Mouse (Mus musculus) activated CD4-positive, CD25-positive, alpha-beta regulatory T cell, adult 4 months (primary cell): Measurements from ENCODE around the gene Spen. TPM values are rescaled to one million over a fixed set of nuclear protein-coding genes. Genes with fewer than 3 reads are reported as not detected.
"Not testable (repeated sequence)": the region's sequence is repeated elsewhere in the genome, so short reads cannot be mapped to it uniquely, and the experiment has no call there.

Experiments used
- ATAC-seq: one replicate; pipeline ENCODE4 v1.8.0; 2017
- polyA plus RNA-seq, 2 experiments: library from polyadenylated mRNA; unstranded; fragments of 100-300 nt; shearing (Covaris generic); gene quantifications; one replicate each; pipeline ENCODE4 v1.2.1; 2017

Spen gene
- polyA plus RNA-seq, 2 experiments from 2014 or later: 9.3 to 15.9 TPM

DNA sequence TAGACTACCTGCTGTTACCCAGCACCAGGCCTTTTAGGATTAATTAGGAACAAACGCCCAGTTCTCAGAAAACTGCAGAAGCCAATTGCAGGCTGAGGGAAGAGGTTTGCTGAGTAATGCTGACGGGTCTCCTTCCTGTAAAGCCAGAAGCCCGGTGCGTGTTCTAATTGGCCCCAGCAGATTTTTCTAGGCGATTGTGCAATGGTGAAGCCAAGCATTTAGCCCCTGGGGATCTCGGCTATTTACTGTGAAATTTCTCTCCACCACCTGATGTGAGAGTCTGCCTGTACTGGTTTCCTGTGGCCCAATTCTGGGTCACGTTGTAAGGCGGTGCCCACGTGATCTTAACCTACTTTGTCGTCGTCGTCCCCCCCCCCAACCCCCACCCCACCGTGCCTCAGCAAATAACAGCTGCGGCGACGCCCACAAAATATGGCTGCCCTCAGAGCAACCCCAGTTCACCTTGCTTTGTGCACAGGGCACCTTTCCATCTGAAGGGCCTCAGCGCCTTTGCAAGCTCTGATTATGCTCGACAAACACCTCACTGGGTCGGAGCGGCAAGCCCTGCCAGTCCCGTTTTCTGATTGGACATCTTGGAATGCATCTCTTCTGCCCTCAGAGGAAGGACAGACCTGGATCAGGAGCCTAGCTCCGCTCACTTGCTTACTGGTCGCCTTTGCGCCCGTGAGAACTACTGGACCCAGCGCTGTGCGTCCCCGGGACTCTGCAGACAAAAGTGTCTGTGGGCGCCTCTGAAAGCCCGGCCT is 20.9 kb upstream of the Spen start:
- ATAC-seq: peak; percentile 76

GRCm38 (mm10) chr4:141558658-141559057 is 20.3 kb upstream of the Spen start:
- ATAC-seq: peak; percentile 5

GRCm38 (mm10) chr4:141556163-141556562 is 17.8 kb upstream of the Spen start:
- not testable (repeated sequence) for ATAC-seq

- not testable (repeated sequence) for ATAC-seq
Observed at GRCm38 (mm10) chr4:141554255-141554865, 16.0 kb upstream of the Spen start.

- peak; percentile 96 for ATAC-seq
Observed at GRCm38 (mm10) chr4:141552484-141552883, 14.1 kb upstream of the Spen start.

DNA sequence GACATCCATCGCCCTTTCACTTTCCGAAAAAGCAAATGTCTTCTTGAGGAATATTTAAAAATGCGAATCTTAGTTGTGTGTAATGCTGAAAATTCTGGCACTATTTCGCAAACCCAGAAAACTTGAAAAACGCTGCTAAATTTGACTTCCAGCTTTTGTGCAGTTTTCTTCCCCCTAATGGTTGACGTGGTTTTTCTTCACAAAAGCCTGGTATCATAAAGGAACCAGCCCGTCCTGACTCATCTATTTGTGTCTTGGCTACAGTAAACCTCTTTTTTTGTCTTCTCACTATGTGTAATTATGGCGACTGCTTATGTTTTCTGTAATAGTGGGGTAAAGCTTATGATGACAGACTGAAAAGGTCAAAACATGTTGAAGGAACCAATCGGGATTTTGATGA is 8.9 kb upstream of the Spen start:
- no peak for ATAC-seq

GRCm38 (mm10) chr4:141546334-141547200 is 8.2 kb upstream of the Spen start:
- peak; percentile 63 for ATAC-seq

DNA sequence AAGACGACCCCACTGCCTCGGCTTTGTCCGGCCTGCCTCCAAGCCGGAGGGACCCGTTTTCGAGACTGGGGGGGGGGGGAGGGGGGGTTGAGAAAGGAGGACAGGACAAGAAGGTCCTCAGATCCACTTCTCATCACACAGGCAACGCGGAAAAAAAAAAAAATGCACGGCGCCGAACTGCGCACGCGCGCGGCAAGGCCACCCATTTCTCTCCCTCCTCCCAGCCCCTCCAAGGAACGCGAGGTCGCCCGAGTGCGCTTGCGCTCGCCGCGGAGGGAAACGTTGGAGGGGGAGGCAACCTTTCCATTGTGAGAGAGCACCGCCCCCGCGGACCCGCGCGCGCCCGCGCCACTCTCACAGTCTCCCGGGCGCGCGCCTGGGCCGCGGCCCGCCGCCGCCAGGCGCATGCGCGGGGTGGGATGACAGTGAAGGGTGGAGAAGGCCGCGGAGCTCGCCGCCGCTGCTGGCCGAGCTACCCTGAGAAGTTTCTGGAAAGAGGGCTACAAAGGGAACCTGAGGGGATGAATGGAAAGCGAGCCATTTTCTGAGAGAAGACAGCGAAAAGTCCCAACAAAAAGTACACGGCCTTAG is 7.4 kb upstream of the Spen start:
- peak; percentile 73 for ATAC-seq

GRCm38 (mm10) chr4:141545071-141545742 is 6.8 kb upstream of the Spen start:
- no peak for ATAC-seq

GRCm38 (mm10) chr4:141544536-141544935 is 6.1 kb upstream of the Spen start:
- ATAC-seq: no peak

- ATAC-seq: no peak
Observed at GRCm38 (mm10) chr4:141543593-141543992, 5.2 kb upstream of the Spen start.

DNA sequence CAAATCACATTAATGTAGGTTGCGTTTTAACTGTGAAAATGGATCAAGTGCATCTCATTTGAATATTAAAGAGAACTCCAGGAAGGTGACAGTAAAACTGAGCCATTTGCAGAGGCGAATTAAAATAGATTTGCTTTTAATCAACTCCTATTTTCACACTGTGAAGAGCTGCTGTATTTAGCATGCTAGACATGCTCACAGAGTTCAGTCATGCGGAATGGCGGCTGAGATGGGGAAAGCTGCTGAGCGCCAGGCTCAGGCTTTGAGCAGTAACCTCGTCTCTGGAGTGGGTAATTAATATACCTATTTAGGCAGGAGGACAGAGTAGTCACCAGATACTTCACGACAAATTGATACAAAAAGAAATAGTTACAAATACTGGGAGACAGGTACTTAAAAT is 3.5 kb upstream of the Spen start:
- ATAC-seq: no peak

DNA sequence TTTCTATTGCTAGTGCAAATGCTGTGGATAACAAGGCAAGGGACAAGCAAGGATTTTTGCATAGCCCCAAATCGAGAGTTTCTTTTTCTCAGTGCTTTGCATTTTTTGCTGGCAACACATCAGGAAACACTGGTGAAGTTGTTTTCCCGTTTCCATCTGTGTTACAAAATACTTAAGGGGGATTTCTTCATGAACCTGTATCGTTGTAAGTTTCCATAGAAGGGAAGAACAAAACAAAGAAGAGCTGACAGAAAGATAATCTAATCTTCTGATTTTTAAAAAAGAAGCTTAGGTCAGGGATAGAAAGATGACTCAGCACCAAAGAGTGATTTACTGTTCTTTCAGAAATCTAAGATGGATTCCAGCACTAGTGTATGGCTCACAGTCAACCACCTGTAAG is 2.4 kb upstream of the Spen start:
- ATAC-seq: no peak

DNA sequence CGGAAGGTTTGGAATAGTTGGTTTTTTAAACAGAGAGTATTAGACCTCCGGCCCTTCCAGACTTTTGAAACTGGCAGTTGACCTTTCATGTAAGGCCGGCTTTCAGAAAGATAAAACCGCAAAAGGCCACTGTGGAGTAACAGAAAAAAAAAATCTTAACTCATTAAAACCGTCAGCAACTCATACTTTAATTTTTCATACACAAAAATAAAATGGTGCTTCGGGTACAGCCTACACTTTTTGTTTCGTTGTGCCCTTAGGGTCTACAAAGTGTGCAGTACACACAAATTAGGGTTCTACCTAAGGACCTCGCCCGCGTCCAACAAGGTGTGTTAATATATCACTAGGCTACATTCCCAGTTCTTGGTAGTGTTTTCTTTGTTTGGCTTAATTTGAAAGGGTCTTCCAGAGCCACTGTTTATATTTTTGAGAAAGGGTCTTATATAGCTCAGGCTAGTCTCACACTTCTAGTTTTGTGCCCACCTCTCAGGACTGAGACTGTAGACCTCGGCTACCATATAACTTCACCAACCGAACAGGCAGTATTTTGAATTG is 893 bp upstream of the Spen start:
- ATAC-seq: no peak

- ATAC-seq: peak; percentile 24
Observed at GRCm38 (mm10) chr4:141537706-141538407, 540 bp downstream of the Spen start.

- no peak for ATAC-seq
Observed at GRCm38 (mm10) chr4:141537226-141537610, 1.2 kb downstream of the Spen start.

DNA sequence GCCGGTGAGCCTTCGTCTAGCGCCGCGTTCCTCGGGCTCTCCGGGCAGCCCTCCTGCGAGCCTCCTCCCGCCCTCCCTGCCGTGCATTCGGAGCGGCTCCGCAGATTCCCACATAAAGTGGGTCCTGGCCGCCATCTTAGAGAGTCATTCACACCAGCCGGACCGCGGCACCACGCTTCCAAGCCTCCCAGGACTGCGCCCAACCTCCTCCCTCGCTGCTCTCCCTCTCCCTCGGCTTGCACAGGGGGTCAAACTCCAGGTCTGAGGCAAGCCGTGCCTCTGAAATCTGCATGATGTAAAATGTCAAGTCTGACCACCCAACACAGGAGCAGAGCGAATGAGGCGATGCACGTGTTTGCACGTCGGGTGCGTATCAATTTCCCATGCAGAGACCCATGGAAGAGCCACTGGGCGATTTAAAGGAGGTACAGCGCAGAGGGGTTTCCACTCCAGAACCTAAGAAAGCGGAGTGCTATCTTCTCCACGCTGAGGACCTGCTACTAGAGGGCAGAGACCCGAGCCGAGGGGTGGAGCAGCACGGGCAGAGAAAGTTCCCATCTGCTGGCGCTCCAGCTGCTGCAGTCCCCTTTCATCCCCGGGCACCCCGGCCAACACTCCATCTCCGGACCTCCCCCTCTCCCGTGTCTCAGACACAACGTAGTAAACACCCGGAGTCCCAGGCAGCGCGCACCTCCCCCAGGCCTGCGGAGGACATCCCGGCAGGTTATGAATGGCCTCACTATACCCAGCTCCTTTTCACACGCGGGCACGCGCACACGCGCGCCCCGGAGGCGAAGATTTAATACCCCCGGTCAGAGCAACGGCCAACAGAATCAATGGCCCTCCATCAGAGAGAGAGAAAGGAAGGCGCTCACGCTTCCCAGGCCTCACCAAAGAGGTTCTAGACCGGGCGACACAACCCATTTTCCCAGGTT is 1.8 kb downstream of the Spen start:
- no peak for ATAC-seq

DNA sequence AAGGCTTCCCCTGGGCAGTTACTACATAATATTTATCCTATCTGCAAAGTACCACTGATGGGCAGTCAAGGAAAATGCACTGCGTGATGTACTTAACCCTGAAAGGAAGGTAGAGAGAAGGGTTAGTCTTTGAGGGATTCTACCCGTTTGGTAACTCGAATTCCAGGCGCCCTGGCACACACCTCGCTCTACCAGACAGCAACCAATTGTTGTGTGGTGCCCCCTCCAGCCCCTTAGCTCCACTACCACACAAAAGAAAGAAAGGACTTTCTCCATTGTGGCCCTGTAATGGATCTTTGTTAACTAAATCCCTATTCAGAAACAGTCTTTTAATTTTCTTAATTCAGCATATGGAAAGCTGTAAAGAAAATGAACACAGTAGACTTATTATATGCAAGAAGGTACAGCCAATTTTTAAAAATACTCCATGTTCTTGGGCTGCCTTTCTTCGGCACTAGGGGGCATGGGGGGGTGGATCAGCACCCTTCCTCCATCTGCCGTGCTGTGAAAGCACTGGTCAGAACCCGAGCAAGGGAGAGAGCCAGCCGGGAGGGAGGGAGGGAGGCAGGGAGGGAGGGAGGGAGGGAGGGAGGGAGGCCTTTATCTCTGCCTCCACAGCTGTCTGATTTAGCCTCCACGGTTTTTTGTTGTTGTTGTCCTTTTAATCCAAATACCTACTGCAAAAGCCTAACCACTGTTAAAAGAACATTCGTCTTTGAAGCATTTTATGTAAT is 3.3 kb downstream of the Spen start:
- ATAC-seq: no peak

- ATAC-seq: no peak
Observed at GRCm38 (mm10) chr4:141530979-141531378, 7.4 kb downstream of the Spen start.

- no peak for ATAC-seq
Observed at GRCm38 (mm10) chr4:141528938-141529337, 9.5 kb downstream of the Spen start.
